Mouse (Mus musculus) brain, embryonic 14.5 days (tissue): ENCODE results near the gene Cd28.

Experiments used
- CTCF ChIP-seq: fragments of 200-500 bp; IDR thresholded peaks from 2 replicates; pipeline ENCODE4 v1.5.1; 2012; ENCODE audit warnings: inconsistent platforms, mild to moderate bottlenecking, moderate library complexity, borderline replicate concordance; ENCODE audit not compliant: insufficient read depth, insufficient read length; ENCODE audit errors: extremely low read depth
- POLR2A ChIP-seq: fragments of 200-500 bp; IDR thresholded peaks from 2 replicates; pipeline ENCODE4 v1.6.1; 2012; ENCODE audit warnings: mild to moderate bottlenecking, inconsistent platforms, borderline replicate concordance; ENCODE audit not compliant: poor library complexity, insufficient read depth, insufficient read length, severe bottlenecking; ENCODE audit errors: extremely low read depth

GRCm38 (mm10) chr1:60776906-60777305, 60.3 kb downstream of the Cd28 start:
- no peak for TF ChIP-seq CTCF
- TF ChIP-seq POLR2A, result no peak
